Mouse (Mus musculus) heart, adult 2 months (tissue): ENCODE results near the gene Slc7a8. TPM values are rescaled to one million over a fixed set of nuclear protein-coding genes. Genes with fewer than 3 reads are reported as not detected.

Experiments
- DNase-seq, 2 experiments: peaks; one replicate each; pipeline ENCODE4 v3.0.0; 2021
- H3K27ac ChIP-seq: fragments of 200-600 bp; 2 replicates; pipeline ENCODE4 v1.8.1; 2022
- H3K27me3 ChIP-seq: fragments of 200-500 bp; 2 replicates; pipeline ENCODE4 v1.6.1; 2012; ENCODE audit warnings: mild to moderate bottlenecking, low read length, inconsistent platforms, mixed read lengths; ENCODE audit not compliant: control insufficient read depth, insufficient read depth
- H3K36me3 ChIP-seq: fragments of 200-500 bp; 2 replicates; pipeline ENCODE4 v1.6.1; 2012; ENCODE audit warnings: low read length, inconsistent platforms; ENCODE audit not compliant: control insufficient read depth, insufficient read depth
- H3K4me1 ChIP-seq: fragments of 200-500 bp; 2 replicates; pipeline ENCODE4 v1.6.1; 2011; ENCODE audit warnings: low read length; ENCODE audit not compliant: control insufficient read depth, insufficient read depth
- H3K4me3 ChIP-seq: fragments of 200-600 bp; 2 replicates; pipeline ENCODE4 v1.8.1; 2022
- H3K79me2 ChIP-seq: fragments of 200-500 bp; replicated peaks from 2 replicates; pipeline ENCODE4 v1.6.1; 2012; ENCODE audit warnings: mild to moderate bottlenecking, inconsistent platforms, low read length, moderate library complexity, mixed read lengths; ENCODE audit not compliant: control insufficient read depth, insufficient read depth
- H3K9ac ChIP-seq: fragments of 200-500 bp; 2 replicates; pipeline ENCODE4 v1.6.1; 2012; ENCODE audit warnings: low read depth, mild to moderate bottlenecking, control low read depth, inconsistent platforms, low read length, mixed read lengths
- CTCF ChIP-seq: fragments of 200-600 bp; IDR thresholded peaks from 2 replicates; pipeline ENCODE4 v1.8.1; 2022; ENCODE audit warnings: antibody characterized with exemption, mild to moderate bottlenecking, moderate library complexity
- EP300 ChIP-seq: fragments of 200-500 bp; IDR thresholded peaks from 2 replicates; pipeline ENCODE4 v1.6.1; 2011; ENCODE audit warnings: low read depth, low read length, control low read depth; ENCODE audit not compliant: insufficient read depth
- POLR2A ChIP-seq: fragments of 200-500 bp; IDR thresholded peaks from 2 replicates; pipeline ENCODE4 v1.6.1; 2011; ENCODE audit warnings: mild to moderate bottlenecking, low read depth, low read length, control low read depth; ENCODE audit not compliant: insufficient read depth
- WGBS: fragments of 180-500 bp; shearing (Covaris S2); methylation state at CpG from one replicate; pipeline ENCODE4 v1.1.7; 2018; 5-methylcytosine and 5-hydroxymethylcytosine counted together
- intact Hi-C: fragments of 180-260 bp; cut with DNase I; formaldehyde crosslinking; loops from one replicate; pipeline ENCODE4 v1.15.1; 2025
- polyA plus RNA-seq: library from polyadenylated mRNA; depleted of rRNA; stranded (reverse); fragments of >200 nt; gene quantifications from 2 replicates; pipeline ENCODE4 v1.2.3, GENCODE M21; 2012
- total RNA-seq, 2 experiments: library from RNA; stranded (reverse); gene quantifications; 2 replicates each; pipeline ENCODE4 v1.2.3; 2021

Slc7a8 gene
- total and polyA plus RNA-seq, 3 experiments, result 2.6 to 3.3 (median 2.7) TPM

- intact Hi-C loops, result loop anchor here (5.0 to 10.0 kb wide), 4 partner anchors 35 to 432 kb away; partner anchors contain the start of genes 4931414P19Rik, Abhd4, Dad1 and Ngdn
- H3K4me1 ChIP-seq, result peaks cover 2% of the 10 kb centered on the region; the same call in 1 of the 2 replicates
- H3K27me3 ChIP-seq, result no peaks in the 10 kb centered on the region
- TF ChIP-seq CTCF (no peak), POLR2A (no peak), EP300 (no peak)
- H3K9ac ChIP-seq, result peak overlapping the region; percentile 76
- peak overlapping the region; percentile 99 for H3K27ac ChIP-seq
- H3K4me3 ChIP-seq, result peak overlapping the region; percentile 86
- no peak for DNase-seq
- H3K79me2 ChIP-seq, result peaks cover 5% of the 10 kb centered on the region
- H3K36me3 ChIP-seq, result peaks cover 24% of the 10 kb centered on the region
- 3% methylated on average over 8 of the region's 8 CpGs for WGBS
Measured at GRCm38 (mm10) chr14:54687251-54687650, 94.5 kb downstream of the Slc7a8 start.

GRCm38 (mm10) chr14:54686522-54687143, 95.1 kb downstream of the Slc7a8 start, which contains the start of gene Acin1:
TSS of gene Acin1 (minus strand) at chr14:54686931.
- Histone ChIP-seq H3K36me3 (peaks cover 26% of the 10 kb centered on the region), H3K9ac (peak within 1 kb of the TSS; percentile 80), H3K27me3 (no peaks in the 10 kb centered on the region), H3K4me3 (peak within 1 kb of the TSS; percentile 86), H3K4me1 (peaks cover 2% of the 10 kb centered on the region; the same call in 1 of the 2 replicates), H3K27ac (peak within 1 kb of the TSS; percentile 99), H3K79me2 (peaks cover 7% of the 10 kb centered on the region)
- TF ChIP-seq POLR2A (peak; percentile 96), CTCF (no peak), EP300 (0 out of 2 replicates have a peak, but pooled peaks have one; percentile 27)
- DNase-seq, result peak; percentile 100
- WGBS, result under 1% methylated on average over 44 of the region's 44 CpGs
- intact Hi-C loops, result loop anchor here (5.0 to 10.0 kb wide), 4 partner anchors 34 to 432 kb away; partner anchors contain the start of genes 4931414P19Rik, Abhd4, Dad1 and Ngdn

- H3K36me3 ChIP-seq, result peaks cover 26% of the 10 kb centered on the region
- WGBS, result under 1% methylated on average over 41 of the region's 41 CpGs
- intact Hi-C loops, result loop anchor here (5.0 to 10.0 kb wide), 4 partner anchors 34 to 431 kb away; partner anchors contain the start of genes 4931414P19Rik, Abhd4, Dad1 and Ngdn
- TF ChIP-seq CTCF, result peak; percentile 48
- TF ChIP-seq POLR2A, result no peak
- peak within 1 kb of the TSS; percentile 86 for H3K4me3 ChIP-seq
- H3K79me2 ChIP-seq, result peaks cover 7% of the 10 kb centered on the region
- H3K9ac ChIP-seq, result peak within 1 kb of the TSS; percentile 80
- no peaks in the 10 kb centered on the region for H3K27me3 ChIP-seq
- peaks cover 2% of the 10 kb centered on the region; the same call in 1 of the 2 replicates for H3K4me1 ChIP-seq
- peak within 1 kb of the TSS; percentile 99 for H3K27ac ChIP-seq
- no peak for DNase-seq
Measured at GRCm38 (mm10) chr14:54686063-54686521, 95.7 kb downstream of the Slc7a8 start, which contains the start of gene 1700123O20Rik. TSS of gene 1700123O20Rik (plus strand) at chr14:54686216.

- Histone ChIP-seq H3K9ac (peak overlapping the region; percentile 80), H3K27me3 (no peaks in the 10 kb centered on the region), H3K79me2 (peaks cover 7% of the 10 kb centered on the region), H3K27ac (peak overlapping the region; percentile 99), H3K4me3 (peak overlapping the region; percentile 86), H3K36me3 (peaks cover 26% of the 10 kb centered on the region), H3K4me1 (peaks cover 2% of the 10 kb centered on the region; the same call in 1 of the 2 replicates)
- intact Hi-C loops, result loop anchor here (5.0 to 10.0 kb wide), 4 partner anchors 33 to 431 kb away; partner anchors contain the start of genes 4931414P19Rik, Abhd4, Dad1 and Ngdn
- no peak for DNase-seq
- WGBS, result 4% methylated on average over 8 of the region's 8 CpGs
- no peak for TF ChIP-seq POLR2A
- no peak for TF ChIP-seq CTCF
- no peak for TF ChIP-seq EP300
Measured at GRCm38 (mm10) chr14:54685471-54685870, 96.3 kb downstream of the Slc7a8 start.

DNA sequence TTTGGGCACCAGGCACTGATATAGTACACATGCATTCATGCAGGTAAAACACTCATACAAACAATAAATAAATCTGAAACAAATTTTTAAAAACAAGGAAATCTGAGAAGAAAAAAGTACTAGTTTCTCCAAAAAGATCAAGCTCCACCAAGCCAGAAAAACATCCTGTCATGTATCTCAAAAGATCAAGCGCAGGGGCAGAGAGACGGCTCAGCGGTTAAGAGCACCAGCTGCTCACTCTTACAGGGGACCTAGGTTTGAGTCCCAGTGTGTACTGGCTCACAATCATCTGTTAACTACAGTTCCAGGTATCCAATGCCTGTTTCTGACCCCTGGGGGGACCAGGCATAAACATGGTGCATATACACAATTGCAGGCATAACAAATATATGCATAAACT, 99.3 kb downstream of the Slc7a8 start:
- no peak for DNase-seq
- Histone ChIP-seq H3K4me3 (no peak overlapping the region), H3K27ac (no peak overlapping the region), H3K9ac (no peak overlapping the region), H3K27me3 (no peaks in the 10 kb centered on the region), H3K4me1 (peaks cover 2% of the 10 kb centered on the region; the same call in 1 of the 2 replicates), H3K36me3 (peaks cover 21% of the 10 kb centered on the region), H3K79me2 (peaks cover 8% of the 10 kb centered on the region)
- intact Hi-C loops, result loop anchor here (10.0 kb wide), 2 partner anchors 332 to 428 kb away; partner anchors contain the start of genes Abhd4, Dad1 and Ngdn
- TF ChIP-seq CTCF, result no peak
- TF ChIP-seq POLR2A, result no peak
- no peak for TF ChIP-seq EP300
- 65% methylated on average over 3 of the region's 3 CpGs for WGBS
